Mouse (Mus musculus) ES-E14 (cell line): Measurements from ENCODE around the gene Lgr5.

Experiments
- HCFC1 ChIP-seq: IDR thresholded peaks from 2 replicates; pipeline ENCODE4 v1.6.1; 2012; ENCODE audit warnings: low read length, inconsistent platforms, borderline replicate concordance; ENCODE audit not compliant: insufficient read depth
- MAFK ChIP-seq: IDR thresholded peaks from 2 replicates; pipeline ENCODE4 v1.6.1; 2014; ENCODE audit warnings: mild to moderate bottlenecking, low read depth, low read length, inconsistent platforms; ENCODE audit not compliant: insufficient read depth
- ZC3H11A ChIP-seq: IDR thresholded peaks from 2 replicates; pipeline ENCODE4 v1.6.1; 2012; ENCODE audit warnings: low read depth, mild to moderate bottlenecking, inconsistent platforms, low read length, borderline replicate concordance
- ZNF384 ChIP-seq: IDR thresholded peaks from 2 replicates; pipeline ENCODE4 v1.6.1; 2012; ENCODE audit warnings: low read depth, low read length, inconsistent platforms

GRCm38 (mm10) chr10:115550253-115550652 is 37.3 kb downstream of the Lgr5 start:
- TF ChIP-seq ZC3H11A: no peak
- no peak for TF ChIP-seq HCFC1
- TF ChIP-seq MAFK: no peak
- TF ChIP-seq ZNF384: no peak
